Mouse (Mus musculus): ENCODE results near the gene Sprr2a3. TPM values are rescaled to one million over a fixed set of nuclear protein-coding genes. Genes with fewer than 3 reads are reported as not detected.

The Sprr2a3 gene
- total and polyA plus RNA-seq, 3 experiments: 0.18 TPM; not detected in 2

DNA sequence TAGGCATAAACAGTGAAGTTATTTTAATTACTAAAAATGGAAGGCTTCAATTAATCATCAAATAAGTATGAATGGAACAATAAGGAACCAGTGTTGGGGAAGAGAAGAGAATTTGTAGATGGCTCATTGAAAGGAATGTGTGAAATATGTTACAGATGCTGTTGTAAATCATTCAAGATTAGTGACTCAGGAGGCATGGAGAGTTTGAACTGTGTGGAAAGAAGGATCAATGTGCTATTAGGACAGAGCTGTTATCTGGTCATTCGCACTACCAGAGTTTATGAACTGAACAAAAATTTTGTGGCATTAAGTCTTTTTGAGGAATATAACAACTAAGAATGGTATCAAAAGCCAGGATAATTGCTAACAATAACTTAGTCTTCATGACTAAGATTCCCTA, 22.2 kb downstream of the Sprr2a3 start:
- Histone ChIP-seq H3K27ac (no peak overlapping the region), H3K79me2 (replicated peaks; ENCODE audit: control insufficient read depth, insufficient read depth, low read length) (no peaks in the 10 kb centered on the region), H3K36me3 (ENCODE audit: control insufficient read depth, insufficient read depth, low read length) (no peaks in the 10 kb centered on the region), H3K9ac (ENCODE audit: low read depth, low read length) (no peak overlapping the region), H3K4me3 (no peak overlapping the region), H3K4me1 (ENCODE audit: control insufficient read depth, insufficient read depth, low read length) (no peaks in the 10 kb centered on the region), H3K27me3 (ENCODE audit: control insufficient read depth, insufficient read depth, low read length) (no peaks in the 10 kb centered on the region)
- WGBS: 88% methylated on average over 1 of the region's 1 CpGs
- TF ChIP-seq POLR2A (IDR thresholded peaks at IDR 0.05; ENCODE audit: insufficient read depth, low read depth, low read length) (no peak), EP300 (IDR thresholded peaks at IDR 0.05; ENCODE audit: insufficient read depth, low read depth, low read length) (no peak)
- intact Hi-C loops (cut with DNase I): no loop called here
- DNase-seq: no peak

DNA sequence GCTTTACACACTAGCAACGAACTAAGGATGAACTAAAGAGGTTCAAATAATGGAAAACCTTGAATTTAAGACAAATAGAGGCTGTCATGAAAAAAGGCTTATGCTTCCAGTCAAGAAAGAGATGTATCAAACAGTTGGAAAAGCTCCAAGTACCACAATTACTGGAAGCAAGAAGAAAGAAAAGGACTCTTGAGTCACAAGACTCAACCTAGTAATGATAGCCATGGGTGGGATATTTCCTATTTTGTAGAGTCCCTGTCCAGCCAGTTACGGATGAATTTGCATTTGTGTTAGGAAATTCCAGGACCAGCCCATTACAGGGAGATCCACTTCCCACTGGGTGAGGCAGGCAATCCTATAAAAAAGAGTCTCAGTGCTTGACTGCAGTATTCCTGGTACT, 31.1 kb downstream of the Sprr2a3 start, which contains the start of gene Sprr2b:
Sprr2b (plus strand) TSS at position 301 of the 400 bp plus-strand sequence.
- intact Hi-C loops (cut with DNase I): no loop called here
- no peak for DNase-seq
- Histone ChIP-seq H3K36me3 (ENCODE audit: control insufficient read depth, insufficient read depth, low read length) (no peaks in the 10 kb centered on the region), H3K27me3 (ENCODE audit: control insufficient read depth, insufficient read depth, low read length) (no peaks in the 10 kb centered on the region), H3K4me3 (no peak within 1 kb of the TSS), H3K79me2 (replicated peaks; ENCODE audit: control insufficient read depth, insufficient read depth, low read length) (no peaks in the 10 kb centered on the region), H3K27ac (no peak within 1 kb of the TSS), H3K9ac (ENCODE audit: low read depth, low read length) (no peak within 1 kb of the TSS), H3K4me1 (ENCODE audit: control insufficient read depth, insufficient read depth, low read length) (no peaks in the 10 kb centered on the region)
- TF ChIP-seq POLR2A (IDR thresholded peaks at IDR 0.05; ENCODE audit: insufficient read depth, low read depth, low read length) (no peak), CTCF (IDR thresholded peaks at IDR 0.05) (no peak), EP300 (IDR thresholded peaks at IDR 0.05; ENCODE audit: insufficient read depth, low read depth, low read length) (no peak)
- 45% methylated on average over 2 of the region's 2 CpGs for WGBS

DNA sequence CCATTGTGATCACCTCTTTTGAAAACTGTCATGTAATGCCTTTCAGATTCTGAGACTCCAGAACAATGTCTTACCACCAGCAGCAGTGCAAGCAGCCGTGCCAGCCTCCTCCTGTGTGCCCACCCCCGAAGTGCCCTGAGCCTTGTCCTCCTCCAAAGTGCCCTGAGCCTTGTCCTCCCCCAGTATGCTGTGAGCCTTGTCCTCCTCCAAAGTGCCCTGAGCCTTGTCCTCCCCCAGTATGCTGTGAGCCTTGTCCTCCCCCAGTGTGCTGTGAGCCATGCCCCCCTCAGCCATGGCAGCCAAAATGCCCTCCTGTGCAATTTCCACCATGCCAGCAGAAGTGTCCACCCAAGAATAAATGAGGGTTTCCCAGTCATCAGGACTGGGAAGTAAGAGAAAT, 32.2 kb downstream of the Sprr2a3 start:
- intact Hi-C loops (cut with DNase I): no loop called here
- no peaks in the 10 kb centered on the region for H3K4me1 ChIP-seq (ENCODE audit: control insufficient read depth, insufficient read depth, low read length)
- no peak overlapping the region for H3K9ac ChIP-seq (ENCODE audit: low read depth, low read length)
- 89% methylated on average over 2 of the region's 2 CpGs for WGBS
- H3K27ac ChIP-seq: no peak overlapping the region
- no peaks in the 10 kb centered on the region for H3K36me3 ChIP-seq (ENCODE audit: control insufficient read depth, insufficient read depth, low read length)
- TF ChIP-seq EP300 (IDR thresholded peaks at IDR 0.05; ENCODE audit: insufficient read depth, low read depth, low read length) (no peak), CTCF (IDR thresholded peaks at IDR 0.05) (no peak), POLR2A (IDR thresholded peaks at IDR 0.05; ENCODE audit: insufficient read depth, low read depth, low read length) (no peak)
- DNase-seq: no peak
- H3K79me2 ChIP-seq (replicated peaks; ENCODE audit: control insufficient read depth, insufficient read depth, low read length): no peaks in the 10 kb centered on the region
- H3K27me3 ChIP-seq (ENCODE audit: control insufficient read depth, insufficient read depth, low read length): no peaks in the 10 kb centered on the region
- H3K4me3 ChIP-seq: no peak overlapping the region

- intact Hi-C loops (cut with DNase I): no loop called here
These were observed 51.1 kb downstream of the Sprr2a3 start for GRCm38 (mm10) chr3:92336278-92336677.

DNA sequence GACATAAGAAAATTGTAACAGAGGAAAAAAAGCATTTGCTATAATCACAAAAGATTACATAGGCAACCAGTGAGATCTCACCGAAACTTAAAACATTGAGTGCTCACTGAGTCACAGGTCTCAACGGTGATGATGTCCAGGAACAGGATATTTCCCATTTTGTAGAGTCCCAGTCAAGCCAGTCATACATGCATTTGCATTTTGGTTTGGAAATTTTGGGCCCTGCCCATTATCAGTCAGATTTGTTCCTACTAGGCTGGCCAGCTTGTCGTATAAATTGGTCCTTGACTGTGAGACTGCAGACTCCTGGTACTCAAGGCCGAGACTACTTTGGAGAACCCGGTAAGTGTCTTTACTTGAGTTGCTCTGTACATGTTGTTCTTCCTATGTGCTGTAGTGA, 53.6 kb downstream of the Sprr2a3 start, which contains the start of gene Sprr2d:
Sprr2d (plus strand) TSS at position 301 of the 400 bp plus-strand sequence.
- Histone ChIP-seq H3K4me1 (ENCODE audit: control insufficient read depth, insufficient read depth, low read length) (no peaks in the 10 kb centered on the region), H3K27ac (no peak within 1 kb of the TSS), H3K36me3 (ENCODE audit: control insufficient read depth, insufficient read depth, low read length) (no peaks in the 10 kb centered on the region), H3K4me3 (no peak within 1 kb of the TSS), H3K79me2 (replicated peaks; ENCODE audit: control insufficient read depth, insufficient read depth, low read length) (no peaks in the 10 kb centered on the region), H3K9ac (ENCODE audit: low read depth, low read length) (no peak within 1 kb of the TSS), H3K27me3 (ENCODE audit: control insufficient read depth, insufficient read depth, low read length) (no peaks in the 10 kb centered on the region)
- WGBS: 81% methylated on average over 5 of the region's 5 CpGs
- TF ChIP-seq EP300 (IDR thresholded peaks at IDR 0.05; ENCODE audit: insufficient read depth, low read depth, low read length): no peak
- no peak for TF ChIP-seq POLR2A (IDR thresholded peaks at IDR 0.05; ENCODE audit: insufficient read depth, low read depth, low read length)
- no peak for TF ChIP-seq CTCF (IDR thresholded peaks at IDR 0.05)
- no peak for DNase-seq
- intact Hi-C loops (cut with DNase I): no loop called here

More at GRCm38 (mm10) chr3:92336278-92336677, 51.1 kb downstream of the Sprr2a3 start:
- no peak overlapping the region for H3K9ac ChIP-seq (ENCODE audit: low read depth, low read length)
- TF ChIP-seq POLR2A (IDR thresholded peaks at IDR 0.05; ENCODE audit: insufficient read depth, low read depth, low read length) (no peak), EP300 (IDR thresholded peaks at IDR 0.05; ENCODE audit: insufficient read depth, low read depth, low read length) (no peak), CTCF (IDR thresholded peaks at IDR 0.05) (no peak)
- H3K27ac ChIP-seq: no peak overlapping the region
- no peaks in the 10 kb centered on the region for H3K79me2 ChIP-seq (replicated peaks; ENCODE audit: control insufficient read depth, insufficient read depth, low read length)
- H3K27me3 ChIP-seq (ENCODE audit: control insufficient read depth, insufficient read depth, low read length): no peaks in the 10 kb centered on the region
- H3K36me3 ChIP-seq (ENCODE audit: control insufficient read depth, insufficient read depth, low read length): no peaks in the 10 kb centered on the region
- no peak for DNase-seq
- no peak overlapping the region for H3K4me3 ChIP-seq
- no peaks in the 10 kb centered on the region for H3K4me1 ChIP-seq (ENCODE audit: control insufficient read depth, insufficient read depth, low read length)
- WGBS: 60% methylated on average over 1 of the region's 1 CpGs

Other genes with a start within 250 kb of the Sprr2a3 start
- not detected for gene Lor, start 202.3 kb upstream of the Sprr2a3 start, total RNA-seq (2021)
- not detected in 2 replicates for gene Lor, start 202.3 kb upstream of the Sprr2a3 start, polyA plus RNA-seq (2012; rRNA removed)
- not detected for gene Prr9, start 161.5 kb upstream of the Sprr2a3 start, total RNA-seq (2021)
- not detected in 2 replicates for gene Prr9, start 161.5 kb upstream of the Sprr2a3 start, polyA plus RNA-seq (2012; rRNA removed)
- gene Lelp1, start 142.7 kb upstream of the Sprr2a3 start, total RNA-seq (2021): not detected
- 0.35 and 0.39 TPM in 2 replicates for gene Lelp1, start 142.7 kb upstream of the Sprr2a3 start, polyA plus RNA-seq (2012; rRNA removed)
- not detected for gene Sprr2a1, start 69.6 kb upstream of the Sprr2a3 start, total RNA-seq (2021)
- gene Sprr2a1, start 69.6 kb upstream of the Sprr2a3 start, polyA plus RNA-seq (2012; rRNA removed): not detected in 2 replicates
- 1 to 10 TPM in 1 of 2 experiments, under 1 TPM in 1; 0.43 to 1.1 TPM for gene Sprr2a2, start 69.5 kb upstream of the Sprr2a3 start, total RNA-seq (2021)
- 5.7 and 5.8 TPM in 2 replicates for gene Sprr2a2, start 69.5 kb upstream of the Sprr2a3 start, polyA plus RNA-seq (2012; rRNA removed)
- gene Sprr2b, start 31.2 kb downstream of the Sprr2a3 start, total RNA-seq (2021): not detected
- not detected in 2 replicates for gene Sprr2b, start 31.2 kb downstream of the Sprr2a3 start, polyA plus RNA-seq (2012; rRNA removed)
- gene Sprr2d, start 53.7 kb downstream of the Sprr2a3 start, total RNA-seq (2021): not detected
- gene Sprr2d, start 53.7 kb downstream of the Sprr2a3 start, polyA plus RNA-seq (2012; rRNA removed): not detected in 2 replicates
- not detected for gene Sprr2e, start 66.7 kb downstream of the Sprr2a3 start, total RNA-seq (2021)
- not detected in 2 replicates for gene Sprr2e, start 66.7 kb downstream of the Sprr2a3 start, polyA plus RNA-seq (2012; rRNA removed)
- gene Sprr2f, start 79.8 kb downstream of the Sprr2a3 start, total RNA-seq (2021): not detected
- gene Sprr2f, start 79.8 kb downstream of the Sprr2a3 start, polyA plus RNA-seq (2012; rRNA removed): not detected in 2 replicates
- gene Sprr2h, start 100.3 kb downstream of the Sprr2a3 start, total RNA-seq (2021): not detected
- not detected in 2 replicates for gene Sprr2h, start 100.3 kb downstream of the Sprr2a3 start, polyA plus RNA-seq (2012; rRNA removed)
- not detected for gene Sprr2i, start 122.6 kb downstream of the Sprr2a3 start, total RNA-seq (2021)
- gene Sprr2i, start 122.6 kb downstream of the Sprr2a3 start, polyA plus RNA-seq (2012; rRNA removed): not detected in 2 replicates
- gene Sprr2j-ps, start 132.7 kb downstream of the Sprr2a3 start, total RNA-seq (2021): not detected
- gene Sprr2j-ps, start 132.7 kb downstream of the Sprr2a3 start, polyA plus RNA-seq (2012; rRNA removed): not detected in 2 replicates
- 1 to 10 TPM; 3.3 to 3.5 TPM for gene Gm9774, start 144.0 kb downstream of the Sprr2a3 start, total RNA-seq (2021)
- 4.6 and 4.7 TPM in 2 replicates for gene Gm9774, start 144.0 kb downstream of the Sprr2a3 start, polyA plus RNA-seq (2012; rRNA removed)
- gene Sprr2k, start 147.2 kb downstream of the Sprr2a3 start, total RNA-seq (2021): not detected
- not detected in 2 replicates for gene Sprr2k, start 147.2 kb downstream of the Sprr2a3 start, polyA plus RNA-seq (2012; rRNA removed)
- not detected for gene Sprr1b, start 153.4 kb downstream of the Sprr2a3 start, total RNA-seq (2021)
- gene Sprr1b, start 153.4 kb downstream of the Sprr2a3 start, polyA plus RNA-seq (2012; rRNA removed): not detected in 2 replicates
- gene Sprr3, start 173.3 kb downstream of the Sprr2a3 start, total RNA-seq (2021): not detected
- not detected in 2 replicates for gene Sprr3, start 173.3 kb downstream of the Sprr2a3 start, polyA plus RNA-seq (2012; rRNA removed)
- not detected for gene Sprr1a, start 200.5 kb downstream of the Sprr2a3 start, total RNA-seq (2021)
- gene Sprr1a, start 200.5 kb downstream of the Sprr2a3 start, polyA plus RNA-seq (2012; rRNA removed): 0.66 TPM in 1 of 2 replicates, not detected in the other
- not detected for gene Sprr4, start 215.1 kb downstream of the Sprr2a3 start, total RNA-seq (2021)
- not detected in 2 replicates for gene Sprr4, start 215.1 kb downstream of the Sprr2a3 start, polyA plus RNA-seq (2012; rRNA removed)
- gene 2310046K23Rik, start 249.1 kb downstream of the Sprr2a3 start, total RNA-seq (2021): not detected
- gene 2310046K23Rik, start 249.1 kb downstream of the Sprr2a3 start, polyA plus RNA-seq (2012; rRNA removed): not detected in 2 replicates